ENCODE assay signal across 8 mouse cellular contexts in the genomic region with DNA sequence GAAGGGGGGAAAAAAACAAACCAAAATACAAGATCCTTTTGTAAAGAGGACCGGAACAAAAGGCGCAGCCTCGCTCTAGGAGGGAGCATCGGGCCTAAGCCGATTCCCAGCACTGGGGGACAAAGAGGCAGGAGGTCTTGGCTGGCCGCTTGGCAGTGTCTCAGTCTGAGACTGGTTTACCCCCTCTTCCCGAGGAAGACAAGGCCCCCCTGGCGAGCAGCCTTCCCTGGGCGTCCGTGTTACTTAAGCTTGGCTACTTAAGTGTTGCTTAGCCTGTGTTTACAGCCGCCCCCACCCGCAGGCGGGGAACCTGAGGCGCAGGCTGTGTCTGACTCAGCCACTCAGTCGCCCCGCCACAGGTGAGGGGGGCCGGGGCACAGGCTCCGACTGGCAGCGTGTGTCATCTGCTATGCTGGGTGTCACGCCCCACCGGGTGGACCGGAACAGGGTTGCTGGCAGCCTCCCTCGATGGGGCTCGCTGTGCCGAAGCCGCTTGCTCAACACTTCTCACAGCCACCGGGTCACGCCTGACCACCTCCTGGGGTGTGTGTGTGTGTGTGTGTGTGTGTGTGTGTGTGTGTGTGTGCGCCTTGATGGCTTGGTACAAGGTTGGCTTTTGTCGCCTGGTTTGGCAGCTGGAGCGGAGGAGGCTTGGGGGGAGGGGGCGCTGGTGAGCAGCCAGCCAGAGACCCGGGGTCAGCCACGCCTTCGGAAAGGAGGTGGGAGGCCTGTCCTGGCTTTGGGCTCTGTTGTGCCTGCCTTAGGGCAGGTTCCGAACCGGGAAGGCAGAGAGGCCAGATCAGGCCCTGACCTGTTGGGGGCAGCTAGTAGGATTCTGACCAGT. TPM values are rescaled to one million over a fixed set of nuclear protein-coding genes. Genes with fewer than 3 reads are reported as not detected.
DNase-seq lines count a peak whose midpoint lies in the region; ATAC-seq lines count a peak whose summit lies in the region.

No protein-coding gene starts in this region.

- 2% methylated on average over 37 of the region's 37 CpGs for WGBS in embryonic facial prominence, embryonic 12.5 days
- 1% methylated on average over 37 of the region's 37 CpGs for WGBS in heart, embryonic 11.5 days (ENCODE audit: insufficient replicate concordance)
- WGBS in kidney, embryonic 14.5 days: 4% methylated on average over 37 of the region's 37 CpGs
- WGBS in neural tube, embryonic 13.5 days: 1% methylated on average over 37 of the region's 37 CpGs

- peak; percentile 98 for DNase-seq in A20 (ENCODE audit: low read depth, low spot score)
- peak; percentile 58 for DNase-seq in adrenal gland, adult 8-10 months
- peak; percentile 93 to 96 for DNase-seq in lung, adult 18-20 months
- DNase-seq in testis, postnatal 14 days (ENCODE audit: low spot score): peak; percentile 60

- H3K9ac ChIP-seq in embryonic facial prominence, embryonic 12.5 days: peak overlapping the region; percentile 49
- H3K9ac ChIP-seq in heart, embryonic 11.5 days (ENCODE audit: low read depth, low read length): peak overlapping the region; percentile 84
- H3K9ac ChIP-seq in kidney, embryonic 14.5 days (ENCODE audit: low read depth, low read length): peak overlapping the region; percentile 61
- peak overlapping the region; percentile 76 for H3K9ac ChIP-seq in neural tube, embryonic 13.5 days

- H3K4me2 ChIP-seq in embryonic facial prominence, embryonic 12.5 days (replicated peaks): peak overlapping the region; percentile 90
- peak overlapping the region; percentile 99 for H3K4me2 ChIP-seq in heart, embryonic 11.5 days
- H3K4me2 ChIP-seq in kidney, embryonic 14.5 days (replicated peaks; ENCODE audit: low read depth, low read length): peak overlapping the region; percentile 99
- peak overlapping the region; percentile 75 for H3K4me2 ChIP-seq in neural tube, embryonic 13.5 days

- H3K4me1 ChIP-seq in embryonic facial prominence, embryonic 12.5 days: peaks cover 80% of the 10 kb centered on the region
- peaks cover 78% of the 10 kb centered on the region for H3K4me1 ChIP-seq in heart, embryonic 11.5 days (ENCODE audit: control insufficient read depth, insufficient read depth, low read length)
- peaks cover 83% of the 10 kb centered on the region for H3K4me1 ChIP-seq in kidney, embryonic 14.5 days (ENCODE audit: control insufficient read depth, insufficient read depth, low read length)
- H3K4me1 ChIP-seq in neural tube, embryonic 13.5 days (replicated peaks): peaks cover 96% of the 10 kb centered on the region

- peak overlapping the region; percentile 88 for H3K27ac ChIP-seq in embryonic facial prominence, embryonic 12.5 days
- H3K27ac ChIP-seq in heart, embryonic 11.5 days (ENCODE audit: low read depth, low read length): peak overlapping the region; percentile 95
- H3K27ac ChIP-seq in kidney, embryonic 14.5 days (ENCODE audit: low read depth, low read length): peak overlapping the region; percentile 89
- peak overlapping the region; percentile 97 for H3K27ac ChIP-seq in neural tube, embryonic 13.5 days (replicated peaks)

- peaks cover 15% of the 10 kb centered on the region for H3K27me3 ChIP-seq in embryonic facial prominence, embryonic 12.5 days
- no peaks in the 10 kb centered on the region for H3K27me3 ChIP-seq in heart, embryonic 11.5 days (ENCODE audit: control insufficient read depth, insufficient read depth, low read length)
- no peaks in the 10 kb centered on the region for H3K27me3 ChIP-seq in kidney, embryonic 14.5 days (ENCODE audit: control insufficient read depth, insufficient read depth, low read length)
- H3K27me3 ChIP-seq in neural tube, embryonic 13.5 days: no peaks in the 10 kb centered on the region

- no peaks in the 10 kb centered on the region for H3K36me3 ChIP-seq in embryonic facial prominence, embryonic 12.5 days
- no peaks in the 10 kb centered on the region for H3K36me3 ChIP-seq in heart, embryonic 11.5 days (ENCODE audit: control insufficient read depth, insufficient read depth, low read length)
- H3K36me3 ChIP-seq in kidney, embryonic 14.5 days (ENCODE audit: control insufficient read depth, insufficient read depth, low read length): no peaks in the 10 kb centered on the region
- no peaks in the 10 kb centered on the region for H3K36me3 ChIP-seq in neural tube, embryonic 13.5 days

- H3K9me3 ChIP-seq in embryonic facial prominence, embryonic 12.5 days: no peaks in the 10 kb centered on the region
- H3K9me3 ChIP-seq in heart, embryonic 11.5 days (replicated peaks; ENCODE audit: control insufficient read depth, low read length): no peaks in the 10 kb centered on the region
- H3K9me3 ChIP-seq in kidney, embryonic 14.5 days (ENCODE audit: control insufficient read depth, low read length): no peaks in the 10 kb centered on the region
- H3K9me3 ChIP-seq in neural tube, embryonic 13.5 days: no peaks in the 10 kb centered on the region

- H3K4me3 ChIP-seq in embryonic facial prominence, embryonic 12.5 days: peak overlapping the region; percentile 62
- peak overlapping the region; percentile 77 for H3K4me3 ChIP-seq in heart, embryonic 11.5 days (ENCODE audit: low read depth, low read length)
- H3K4me3 ChIP-seq in kidney, embryonic 14.5 days (ENCODE audit: low read length): peak overlapping the region; percentile 56
- H3K4me3 ChIP-seq in neural tube, embryonic 13.5 days: peak overlapping the region; percentile 61

- ATAC-seq in embryonic facial prominence, embryonic 12.5 days (ENCODE audit: insufficient number of reproducible peaks, insufficient read depth, low FRiP score, low TSS enrichment): no peak; the same call in 1 of the 2 replicates
- ATAC-seq in heart, embryonic 11.5 days (replicated peaks; ENCODE audit: insufficient number of reproducible peaks, low FRiP score, low TSS enrichment): no peak
- ATAC-seq in kidney, embryonic 14.5 days (ENCODE audit: low FRiP score, low TSS enrichment): peak; percentile 45
- ATAC-seq in neural tube, embryonic 13.5 days (ENCODE audit: low read depth): peak; percentile 17

RNA-seq across cellular contexts. Expression of gene Gins2, which starts 50.5 kb away (rescaled TPM):
- total RNA-seq in adrenal gland, adult 8-10 months (2022): 1 to 10 TPM; 5.2 to 10.0 (median 6.5) TPM
- 109 and 115 TPM in 2 replicates for polyA plus RNA-seq in embryonic facial prominence, embryonic 12.5 days (2016; fragmentation: Nextera tagmentation; extraction: Ambion mirVana)
- 81.8 and 82.7 TPM in 2 replicates for polyA plus RNA-seq in heart, embryonic 11.5 days (2014; fragmentation: Nextera tagmentation; extraction: Ambion mirVana)
- 118 and 145 TPM in 2 replicates for polyA plus RNA-seq in kidney, embryonic 14.5 days (2014; fragmentation: Nextera tagmentation; extraction: Ambion mirVana)
- 20.1 and 21.5 TPM in 2 replicates for polyA plus RNA-seq in neural tube, embryonic 13.5 days (2015; fragmentation: Nextera tagmentation; extraction: Ambion mirVana)

Comparison
In these comparisons a context has a peak if more than half of its experiments do, and no peak if none do; other contexts are left out.
1. ATAC-seq: peak in kidney, embryonic 14.5 days (single experiment) and neural tube, embryonic 13.5 days (single experiment); none in embryonic facial prominence, embryonic 12.5 days (single experiment) and heart, embryonic 11.5 days (single experiment).
2. Peak in every context shown above with its lines, with median percentiles within 50 percentile points of each other: DNase-seq, H3K27ac ChIP-seq, H3K4me2 ChIP-seq, H3K4me3 ChIP-seq and H3K9ac ChIP-seq.